In genomic region chr10:69796421-69796886, GRCm38 (mm10) we compare ENCODE assay signal across 10 mouse cellular contexts.
DNase-seq lines count a peak whose midpoint lies in the region; ATAC-seq and TF ChIP-seq lines count a peak whose summit lies in the region.
"Had no signal": no experiment of that assay in that cellular context is flagged by ENCODE, and none has a peak within 500 bp of the region (broad histone marks: within the 10 kb centered on the region; RNA-seq: fewer than 3 reads in every experiment).

No protein-coding gene starts in this region.

- ATAC-seq in hindbrain, postnatal 0 days, result peak; percentile 60
- ATAC-seq in hindbrain, embryonic 12.5 days (ENCODE audit: low FRiP score), result no peak
- ATAC-seq in lung, postnatal 0 days, result no peak
- ATAC-seq: intestine, embryonic 15.5 days had no signal

- no peak overlapping the region for H3K4me2 ChIP-seq in hindbrain, postnatal 0 days (ENCODE audit: low read depth, low read length)
- H3K4me2 ChIP-seq in hindbrain, embryonic 12.5 days (replicated peaks), result no peak overlapping the region
- no peak overlapping the region for H3K4me2 ChIP-seq in lung, postnatal 0 days (replicated peaks; ENCODE audit: low read depth, low read length)
- H3K4me2 ChIP-seq: intestine, embryonic 15.5 days had no signal

- no peaks in the 10 kb centered on the region for H3K9me3 ChIP-seq in hindbrain, postnatal 0 days (ENCODE audit: low read length)
- H3K9me3 ChIP-seq in hindbrain, embryonic 12.5 days (replicated peaks), result 0 out of 2 replicates have a peak, but pooled peaks cover 5% of the 10 kb centered on the region
- no peaks in the 10 kb centered on the region for H3K9me3 ChIP-seq in limb, embryonic 10.5 days (replicated peaks)
- no peaks in the 10 kb centered on the region for H3K9me3 ChIP-seq in lung, postnatal 0 days (ENCODE audit: low read length)
- H3K9me3 ChIP-seq: intestine, embryonic 15.5 days had no signal

- no peak overlapping the region for H3K4me3 ChIP-seq in hindbrain, postnatal 0 days (ENCODE audit: low read length)
- H3K4me3 ChIP-seq in hindbrain, embryonic 12.5 days, result no peak overlapping the region
- H3K4me3 ChIP-seq in limb, embryonic 10.5 days, result no peak overlapping the region
- H3K4me3 ChIP-seq in lung, postnatal 0 days (ENCODE audit: low read depth, low read length), result no peak overlapping the region
- H3K4me3 ChIP-seq: intestine, embryonic 15.5 days had no signal

- H3K27me3 ChIP-seq in hindbrain, postnatal 0 days (ENCODE audit: insufficient read depth, low read length), result no peaks in the 10 kb centered on the region
- H3K27me3 ChIP-seq in hindbrain, embryonic 12.5 days, result no peaks in the 10 kb centered on the region
- H3K27me3 ChIP-seq in limb, embryonic 10.5 days (ENCODE audit: low read depth, poor library complexity, severe bottlenecking), result no peaks in the 10 kb centered on the region
- H3K27me3 ChIP-seq in lung, postnatal 0 days (replicated peaks; ENCODE audit: insufficient read depth, low read length), result no peaks in the 10 kb centered on the region
- H3K27me3 ChIP-seq: intestine, embryonic 15.5 days had no signal

- H3K36me3 ChIP-seq in hindbrain, postnatal 0 days (ENCODE audit: insufficient read depth, low read length), result no peaks in the 10 kb centered on the region
- H3K36me3 ChIP-seq in hindbrain, embryonic 12.5 days, result no peaks in the 10 kb centered on the region
- no peaks in the 10 kb centered on the region for H3K36me3 ChIP-seq in limb, embryonic 10.5 days
- H3K36me3 ChIP-seq in lung, postnatal 0 days (ENCODE audit: insufficient read depth, low read length), result no peaks in the 10 kb centered on the region
- H3K36me3 ChIP-seq: intestine, embryonic 15.5 days had no signal

- TF ChIP-seq CTCF in hindbrain, postnatal 0 days (IDR thresholded peaks at IDR 0.05; ENCODE audit: low read depth), result no peak
- no peak for TF ChIP-seq CTCF in lung, postnatal 0 days (IDR thresholded peaks at IDR 0.05)

- H3K4me1 ChIP-seq in hindbrain, postnatal 0 days (ENCODE audit: insufficient read depth, low read length), result peaks cover 9% of the 10 kb centered on the region; the same call in 1 of the 2 replicates
- H3K4me1 ChIP-seq in hindbrain, embryonic 12.5 days, result peaks cover 4% of the 10 kb centered on the region; the same call in 1 of the 2 replicates
- peaks cover 16% of the 10 kb centered on the region for H3K4me1 ChIP-seq in limb, embryonic 10.5 days
- no peaks in the 10 kb centered on the region for H3K4me1 ChIP-seq in lung, postnatal 0 days (ENCODE audit: insufficient read depth, low read depth, low read length)
- H3K4me1 ChIP-seq: intestine, embryonic 15.5 days had no signal

- peak overlapping the region; percentile 41; the same call in 1 of the 2 replicates for H3K27ac ChIP-seq in hindbrain, postnatal 0 days
- H3K27ac ChIP-seq in hindbrain, embryonic 12.5 days, result no peak overlapping the region
- no peak overlapping the region for H3K27ac ChIP-seq in limb, embryonic 10.5 days
- no peak overlapping the region for H3K27ac ChIP-seq in lung, postnatal 0 days (ENCODE audit: low read length)
- H3K27ac ChIP-seq: intestine, embryonic 15.5 days had no signal

- no peak for TF ChIP-seq EP300 in lung, postnatal 0 days (IDR thresholded peaks at IDR 0.05)

- H3K9ac ChIP-seq in hindbrain, postnatal 0 days (replicated peaks; ENCODE audit: low read length), result no peak overlapping the region
- H3K9ac ChIP-seq in hindbrain, embryonic 12.5 days, result no peak overlapping the region
- H3K9ac ChIP-seq in lung, postnatal 0 days (replicated peaks; ENCODE audit: low read depth), result no peak overlapping the region
- H3K9ac ChIP-seq: intestine, embryonic 15.5 days had no signal

- WGBS in hindbrain, postnatal 0 days, result 32% methylated on average over 8 of the region's 8 CpGs
- WGBS in hindbrain, embryonic 12.5 days, result 72% methylated on average over 8 of the region's 8 CpGs
- WGBS in limb, embryonic 10.5 days, result 77% methylated on average over 8 of the region's 8 CpGs
- 38% methylated on average over 8 of the region's 8 CpGs for WGBS in lung, postnatal 0 days

- peak; percentile 53 for DNase-seq in hindbrain, postnatal 0 days (ENCODE audit: low spot score)
- DNase-seq in A20 (ENCODE audit: low read depth, low spot score) (peak; percentile 16), MEL-GATA-1-ER (ENCODE audit: extremely low read depth, low read depth) (peak; percentile 11)
- DNase-seq in cerebellum, postnatal 36 days, result peak; percentile 69 to 71
- no peak for DNase-seq in limb, embryonic 10.5 days (ENCODE audit: low spot score)
- no peak for DNase-seq in ovary, adult 18-20 months (ENCODE audit: low spot score)
- no peak for DNase-seq in lung, postnatal 0 days (ENCODE audit: low spot score)
- DNase-seq: lung, postnatal 36 days had no signal

Comparison
In these comparisons a context has a peak if more than half of its experiments do, and no peak if none do; other contexts are left out.
1. DNase-seq: peak in hindbrain, postnatal 0 days (single experiment), A20 (single experiment), MEL-GATA-1-ER (single experiment) and cerebellum, postnatal 36 days (2 of 2); none in limb, embryonic 10.5 days (single experiment), ovary, adult 18-20 months (single experiment) and lung, postnatal 0 days (single experiment).